Mouse (Mus musculus) liver, embryonic 16.5 days (tissue): ENCODE results near the gene Lrrn2. TPM values are rescaled to one million over a fixed set of nuclear protein-coding genes. Genes with fewer than 3 reads are reported as not detected.
A peak's percentile ranks its signal among the peaks of the same experiment; 100 is the strongest.

ENCODE experiments used
- ATAC-seq: fragments of 200-750 bp; cut with Nextera tagmentation; 2 replicates; pipeline ENCODE4 v1.8.0; 2017; ENCODE audit warnings: low read depth, mild to moderate bottlenecking, moderate number of reproducible peaks, moderate library complexity
- H3K27ac ChIP-seq: fragments of 300-500 bp; sonication (generic); 2 replicates; pipeline ENCODE4 v1.5.1; 2014; ENCODE audit warnings: mild to moderate bottlenecking, low read length
- H3K27me3 ChIP-seq: fragments of 300-500 bp; sonication (generic); 2 replicates; pipeline ENCODE4 v1.6.1; 2014; ENCODE audit warnings: low read depth, low read length, mixed read lengths; ENCODE audit not compliant: control insufficient read depth, insufficient read depth
- H3K36me3 ChIP-seq: fragments of 300-500 bp; sonication (generic); 2 replicates; pipeline ENCODE4 v1.6.1; 2014; ENCODE audit warnings: mild to moderate bottlenecking; ENCODE audit not compliant: control insufficient read depth, insufficient read depth
- H3K4me1 ChIP-seq: fragments of 300-500 bp; sonication (generic); 2 replicates; pipeline ENCODE4 v1.6.1; 2014; ENCODE audit warnings: low read depth, low read length, mixed read lengths; ENCODE audit not compliant: control insufficient read depth
- H3K4me2 ChIP-seq: fragments of 300-500 bp; sonication (generic); 2 replicates; pipeline ENCODE4 v1.6.1; 2014; ENCODE audit warnings: low read depth, low read length, mixed read lengths
- H3K4me3 ChIP-seq: fragments of 300-500 bp; sonication (generic); 2 replicates; pipeline ENCODE4 v1.5.1; 2014; ENCODE audit warnings: low read depth, mild to moderate bottlenecking, low read length
- H3K9ac ChIP-seq: fragments of 300-500 bp; sonication (generic); 2 replicates; pipeline ENCODE4 v1.6.1; 2014; ENCODE audit warnings: low read depth, low read length
- H3K9me3 ChIP-seq: fragments of 300-500 bp; sonication (generic); replicated peaks from 2 replicates; pipeline ENCODE4 v1.6.1; 2016; ENCODE audit warnings: low read length; ENCODE audit not compliant: control insufficient read depth
- WGBS: fragments of 180-500 bp; shearing (Covaris S2); extraction: QIAGEN DNeasy Blood & Tissue Kit; methylation state at CpG from one replicate; pipeline ENCODE4 v1.1.7; 2014; ENCODE audit not compliant: insufficient replicate concordance; 5-methylcytosine and 5-hydroxymethylcytosine counted together
- polyA plus RNA-seq: library from polyadenylated mRNA; unstranded; fragments of >200 nt; fragmentation: Nextera tagmentation; extraction: Ambion mirVana; gene quantifications from 2 replicates; pipeline ENCODE4 v1.2.1, GENCODE M21; 2015

The Lrrn2 gene
- polyA plus RNA-seq, 1 experiment from 2014 or later = 0.13 TPM

GRCm38 (mm10) chr1:132879801-132880160, 292 bp upstream of the Lrrn2 start:
- no peak for ATAC-seq
- H3K36me3 ChIP-seq = no peaks in the 10 kb centered on the region
- no peaks in the 10 kb centered on the region for H3K9me3 ChIP-seq
- no peak overlapping the region for H3K9ac ChIP-seq
- H3K4me2 ChIP-seq = no peak overlapping the region
- no peak overlapping the region for H3K4me3 ChIP-seq
- peaks cover 51% of the 10 kb centered on the region for H3K27me3 ChIP-seq
- no peak overlapping the region for H3K27ac ChIP-seq
- WGBS = 22% methylated on average over 8 of the region's 8 CpGs
- H3K4me1 ChIP-seq = no peaks in the 10 kb centered on the region; the same call in 1 of the 2 replicates

- no peak for ATAC-seq
- peaks cover 51% of the 10 kb centered on the region for H3K27me3 ChIP-seq
Observed at GRCm38 (mm10) chr1:132881041-132881761, 1.1 kb downstream of the Lrrn2 start.

GRCm38 (mm10) chr1:132881836-132882235, 1.8 kb downstream of the Lrrn2 start:
- H3K9ac ChIP-seq = no peak overlapping the region
- peaks cover 51% of the 10 kb centered on the region for H3K27me3 ChIP-seq
- no peak for ATAC-seq
- H3K36me3 ChIP-seq = no peaks in the 10 kb centered on the region
- 23% methylated on average over 9 of the region's 9 CpGs for WGBS
- H3K4me3 ChIP-seq = no peak overlapping the region
- H3K4me1 ChIP-seq = no peaks in the 10 kb centered on the region; the same call in 1 of the 2 replicates
- no peaks in the 10 kb centered on the region for H3K9me3 ChIP-seq
- no peak overlapping the region for H3K27ac ChIP-seq
- no peak overlapping the region for H3K4me2 ChIP-seq

More at GRCm38 (mm10) chr1:132881041-132881761, 1.1 kb downstream of the Lrrn2 start:
- peak overlapping the region; percentile 31; the same call in 1 of the 2 replicates for H3K4me3 ChIP-seq
- H3K9ac ChIP-seq = no peak overlapping the region
- no peak overlapping the region for H3K27ac ChIP-seq
- H3K36me3 ChIP-seq = no peaks in the 10 kb centered on the region
- no peaks in the 10 kb centered on the region for H3K9me3 ChIP-seq
- WGBS = under 1% methylated on average over 28 of the region's 28 CpGs
- H3K4me2 ChIP-seq = peak overlapping the region; percentile 59
- no peaks in the 10 kb centered on the region; the same call in 1 of the 2 replicates for H3K4me1 ChIP-seq

- Histone ChIP-seq H3K9ac (no peak overlapping the region), H3K36me3 (no peaks in the 10 kb centered on the region), H3K4me2 (no peak overlapping the region), H3K27ac (no peak overlapping the region), H3K4me1 (no peaks in the 10 kb centered on the region; the same call in 1 of the 2 replicates), H3K4me3 (no peak overlapping the region), H3K9me3 (no peaks in the 10 kb centered on the region), H3K27me3 (peaks cover 22% of the 10 kb centered on the region)
- ATAC-seq = no peak
- 36% methylated on average over 4 of the region's 4 CpGs for WGBS
Observed at GRCm38 (mm10) chr1:132885701-132886100, 5.6 kb downstream of the Lrrn2 start.

GRCm38 (mm10) chr1:132886626-132887025, 6.6 kb downstream of the Lrrn2 start:
- no peak overlapping the region for H3K27ac ChIP-seq
- H3K27me3 ChIP-seq = peaks cover 13% of the 10 kb centered on the region
- no peak overlapping the region for H3K4me3 ChIP-seq
- no peaks in the 10 kb centered on the region for H3K36me3 ChIP-seq
- H3K9ac ChIP-seq = no peak overlapping the region
- H3K4me1 ChIP-seq = no peaks in the 10 kb centered on the region
- 33% methylated on average over 4 of the region's 4 CpGs for WGBS
- ATAC-seq = no peak
- H3K4me2 ChIP-seq = no peak overlapping the region
- no peaks in the 10 kb centered on the region for H3K9me3 ChIP-seq

- WGBS = 45% methylated on average over 4 of the region's 4 CpGs
- Histone ChIP-seq H3K4me1 (no peaks in the 10 kb centered on the region), H3K4me2 (no peak overlapping the region), H3K9me3 (no peaks in the 10 kb centered on the region), H3K9ac (no peak overlapping the region), H3K36me3 (no peaks in the 10 kb centered on the region), H3K27ac (no peak overlapping the region), H3K27me3 (no peaks in the 10 kb centered on the region; the same call in 1 of the 2 replicates), H3K4me3 (no peak overlapping the region)
- no peak for ATAC-seq
Observed at GRCm38 (mm10) chr1:132888811-132889210, 8.7 kb downstream of the Lrrn2 start.

GRCm38 (mm10) chr1:132890161-132890794, 10.2 kb downstream of the Lrrn2 start:
- no peak overlapping the region for H3K4me2 ChIP-seq
- H3K4me1 ChIP-seq = no peaks in the 10 kb centered on the region
- H3K9ac ChIP-seq = no peak overlapping the region
- H3K9me3 ChIP-seq = no peaks in the 10 kb centered on the region
- WGBS = 58% methylated on average over 11 of the region's 11 CpGs
- no peak for ATAC-seq
- H3K27me3 ChIP-seq = no peaks in the 10 kb centered on the region
- no peaks in the 10 kb centered on the region for H3K36me3 ChIP-seq
- no peak overlapping the region for H3K27ac ChIP-seq
- no peak overlapping the region for H3K4me3 ChIP-seq

- H3K27me3 ChIP-seq = no peaks in the 10 kb centered on the region
- no peaks in the 10 kb centered on the region for H3K9me3 ChIP-seq
- 55% methylated on average over 2 of the region's 2 CpGs for WGBS
Observed at GRCm38 (mm10) chr1:132892065-132892464, 12.0 kb downstream of the Lrrn2 start.

More at GRCm38 (mm10) chr1:132892065-132892464, 12.0 kb downstream of the Lrrn2 start:
- Histone ChIP-seq H3K9ac (no peak overlapping the region), H3K36me3 (no peaks in the 10 kb centered on the region), H3K4me3 (no peak overlapping the region), H3K27ac (no peak overlapping the region), H3K4me2 (no peak overlapping the region), H3K4me1 (no peaks in the 10 kb centered on the region)
- ATAC-seq = no peak
